Mouse (Mus musculus) cerebellum, adult 11-12 months (tissue): Measurements from ENCODE around the gene Fgfr2.
A peak's percentile ranks its signal among the peaks of the same experiment; 100 is the strongest.
"Not testable (repeated sequence)": the region's sequence is repeated elsewhere in the genome, so short reads cannot be mapped to it uniquely, and the experiment has no call there.

Experiments
- DNase-seq: peaks from one replicate; pipeline ENCODE4 v3.0.0; 2022

Fgfr2 gene

DNA sequence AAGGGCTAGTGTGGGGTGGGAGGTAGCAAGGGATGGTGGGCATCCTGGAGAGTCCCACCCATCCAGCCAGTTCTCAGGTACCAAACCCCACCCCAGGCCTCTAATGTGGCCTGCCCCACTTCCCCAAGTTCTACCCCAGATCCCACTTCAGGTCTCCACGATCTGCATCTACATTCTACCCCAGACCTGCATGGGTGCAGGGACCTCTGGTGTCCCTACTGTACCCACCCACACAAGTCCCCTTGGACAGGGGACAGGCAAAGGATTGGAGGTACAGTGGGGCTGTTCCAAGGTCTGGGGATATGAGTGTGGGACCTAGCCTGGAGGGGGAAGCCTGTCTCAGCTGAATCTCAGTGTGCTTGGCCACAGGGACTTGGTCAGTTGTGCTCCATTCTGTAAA lies 441.3 kb downstream of the Fgfr2 start:
- no peak for DNase-seq

DNA sequence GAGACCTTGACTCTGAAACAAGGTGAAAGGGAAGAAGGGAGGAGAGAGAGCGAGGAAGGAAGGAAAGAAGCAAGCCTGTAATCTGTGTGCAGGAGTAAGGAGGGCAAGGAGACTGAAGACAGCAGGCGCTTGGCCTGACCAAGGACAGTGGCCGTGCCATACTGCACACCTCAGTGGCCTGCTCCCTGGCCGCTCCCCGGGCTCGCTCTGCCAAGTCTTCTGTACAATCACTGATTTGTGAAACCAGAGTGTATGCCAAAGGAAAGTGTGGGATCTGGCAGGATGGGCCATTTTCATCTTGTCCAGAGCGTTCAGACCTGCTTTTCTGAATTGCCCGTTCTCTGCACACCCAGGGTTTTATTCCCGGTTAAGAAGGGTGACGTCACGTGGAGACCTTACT lies 441.9 kb downstream of the Fgfr2 start:
- peak; percentile 95 for DNase-seq

GRCm38 (mm10) chr7:132679549-132679948 lies 443.6 kb downstream of the Fgfr2 start:
- no peak for DNase-seq

DNA sequence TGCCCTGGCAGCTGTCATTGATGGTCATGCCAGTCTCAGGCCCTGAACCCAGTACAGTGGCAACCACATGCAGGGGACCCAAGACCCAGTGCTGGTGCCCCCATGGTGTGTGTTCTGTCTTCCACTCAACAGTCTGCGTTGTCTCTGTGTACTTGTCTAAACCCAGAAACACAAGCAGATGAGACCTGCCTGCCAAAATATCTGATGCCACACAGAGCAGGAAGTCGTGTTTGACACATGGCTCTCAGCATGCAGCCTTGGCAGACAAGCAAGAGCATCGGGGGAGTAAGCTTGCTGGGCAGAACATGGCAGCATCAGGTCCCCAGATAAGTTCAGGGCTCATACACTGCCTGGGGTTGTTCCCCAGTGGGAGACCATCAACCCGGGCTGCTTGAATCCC lies 444.0 kb downstream of the Fgfr2 start:
- peak; percentile 97 for DNase-seq

GRCm38 (mm10) chr7:132675922-132676321 lies 447.2 kb downstream of the Fgfr2 start:
- peak; percentile 8 for DNase-seq

DNA sequence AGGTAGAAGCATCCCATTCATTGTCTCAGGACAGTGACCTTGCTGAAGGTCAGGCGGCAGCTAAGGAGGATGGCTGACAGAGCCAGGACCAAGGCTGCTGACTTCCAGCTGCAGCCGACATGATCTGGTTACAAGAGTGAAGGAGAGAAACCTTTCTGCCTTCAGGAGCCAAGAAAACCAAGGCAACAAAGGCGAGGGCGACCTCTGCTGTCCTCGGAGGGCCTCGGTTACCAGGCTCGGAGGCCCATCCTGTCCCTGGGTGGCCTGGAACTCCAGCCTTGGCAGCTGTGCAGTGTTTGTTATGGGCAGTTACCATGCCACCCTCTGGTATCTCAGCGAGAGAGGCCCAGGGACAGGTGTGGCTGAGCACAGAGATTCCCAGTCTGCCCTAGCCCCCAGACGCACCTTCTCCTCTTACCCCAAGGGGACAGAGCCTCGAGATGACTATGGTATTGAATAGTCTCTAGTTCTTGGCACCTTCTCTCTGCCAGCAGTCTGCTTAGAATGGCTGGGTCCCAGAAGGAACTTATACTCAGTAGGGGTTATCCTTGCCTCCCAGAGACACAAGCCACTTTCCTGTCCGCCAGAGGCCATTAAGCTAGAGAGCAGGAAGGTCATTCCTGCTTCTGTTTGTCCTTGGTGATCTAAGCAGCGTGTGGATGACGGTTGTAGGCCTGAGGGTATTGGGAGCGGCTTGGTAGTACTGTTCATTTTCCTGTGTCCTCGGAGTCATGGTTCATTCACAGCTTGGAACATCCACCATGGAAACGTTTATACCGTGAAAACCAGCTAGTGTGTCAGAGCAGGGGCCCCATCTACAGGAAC lies 449.0 kb downstream of the Fgfr2 start:
- DNase-seq: peak; percentile 58

- peak; percentile 66 for DNase-seq
Observed at GRCm38 (mm10) chr7:132672481-132672959, 450.6 kb downstream of the Fgfr2 start.

DNA sequence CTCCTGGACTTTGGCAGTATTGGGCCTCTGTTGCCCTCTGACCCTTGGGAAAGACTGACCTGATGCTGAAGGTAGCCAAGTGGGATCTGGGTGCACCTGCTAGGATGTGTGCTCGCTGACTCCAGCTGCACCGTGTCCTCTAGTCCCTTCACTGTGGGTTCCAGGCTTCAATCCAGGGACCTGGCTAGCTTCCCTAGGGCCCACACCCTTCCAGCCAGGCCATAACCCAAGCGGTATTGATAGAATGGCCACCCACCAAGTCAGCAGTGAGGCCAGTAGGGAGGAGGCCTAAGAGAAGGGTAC lies 452.3 kb downstream of the Fgfr2 start:
- DNase-seq: peak; percentile 51

GRCm38 (mm10) chr7:132669999-132670862 lies 452.9 kb downstream of the Fgfr2 start:
- no peak for DNase-seq

DNA sequence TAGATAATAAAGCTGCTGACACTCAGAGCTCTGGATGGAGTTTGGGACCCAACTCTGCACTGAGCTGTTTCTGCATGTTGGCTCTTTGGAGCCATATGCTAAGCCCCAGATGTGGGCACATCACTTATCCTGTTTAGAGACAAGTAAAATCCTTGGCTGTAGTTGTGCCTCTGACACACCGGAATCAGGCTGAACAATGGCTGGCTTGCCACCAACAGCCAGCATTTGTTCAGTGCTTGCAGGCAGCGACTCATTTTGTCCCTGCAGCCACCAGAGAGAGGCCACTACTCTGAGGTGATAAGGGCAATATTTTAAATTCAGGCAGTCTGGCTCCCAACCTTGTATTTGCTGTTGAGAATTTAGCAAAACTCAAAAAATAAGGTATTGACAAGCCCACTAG lies 454.5 kb downstream of the Fgfr2 start:
- DNase-seq: no peak

- DNase-seq: no peak
Observed at GRCm38 (mm10) chr7:132666516-132666915, 456.6 kb downstream of the Fgfr2 start.

- no peak for DNase-seq
Observed at GRCm38 (mm10) chr7:132665664-132666382, 457.3 kb downstream of the Fgfr2 start.

GRCm38 (mm10) chr7:132664815-132665214 lies 458.3 kb downstream of the Fgfr2 start:
- no peak for DNase-seq

DNA sequence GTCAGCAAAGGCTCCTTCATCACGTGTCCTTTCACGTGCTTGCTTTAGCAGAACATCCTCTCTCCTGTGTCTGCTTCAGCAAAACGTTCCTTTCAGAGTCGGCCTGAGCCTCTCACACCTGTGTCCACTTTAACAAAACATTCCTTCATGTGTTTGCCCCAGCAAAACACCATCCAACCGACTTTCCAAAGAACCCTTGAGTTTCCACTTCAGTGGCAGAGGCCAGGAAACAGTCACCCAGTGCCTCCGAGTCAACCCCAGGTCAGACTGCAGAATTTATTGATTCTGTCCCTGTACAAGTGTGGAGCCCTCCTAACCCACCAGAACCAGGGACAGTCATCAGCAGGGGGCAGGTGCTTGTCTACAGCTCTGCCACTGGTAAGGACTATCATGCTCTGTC lies 460.3 kb downstream of the Fgfr2 start:
- DNase-seq: not testable (repeated sequence)

DNA sequence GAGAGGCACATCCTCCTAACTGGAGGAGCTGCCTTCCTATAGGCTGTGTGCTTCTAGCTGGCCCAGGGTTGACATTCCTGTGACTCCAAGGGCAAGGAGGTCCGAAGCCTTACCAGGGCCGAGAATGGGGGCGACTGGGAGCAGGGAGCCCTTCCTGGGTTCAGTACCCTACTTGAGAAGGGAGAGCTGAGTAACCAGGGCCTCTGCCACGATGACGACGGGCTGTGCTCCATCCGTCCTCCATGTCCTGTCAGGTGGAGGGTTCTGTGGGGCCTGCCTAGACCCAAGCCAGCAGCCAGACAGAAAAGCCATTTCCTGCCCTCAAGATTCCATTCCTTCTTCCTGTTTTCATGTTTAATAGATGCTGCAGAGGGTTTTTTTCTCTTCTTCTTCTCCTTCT lies 463.5 kb downstream of the Fgfr2 start:
- DNase-seq: no peak

GRCm38 (mm10) chr7:132658688-132659087 lies 464.5 kb downstream of the Fgfr2 start:
- DNase-seq: peak; percentile 45

GRCm38 (mm10) chr7:132658058-132658450 lies 465.1 kb downstream of the Fgfr2 start:
- DNase-seq: no peak

DNA sequence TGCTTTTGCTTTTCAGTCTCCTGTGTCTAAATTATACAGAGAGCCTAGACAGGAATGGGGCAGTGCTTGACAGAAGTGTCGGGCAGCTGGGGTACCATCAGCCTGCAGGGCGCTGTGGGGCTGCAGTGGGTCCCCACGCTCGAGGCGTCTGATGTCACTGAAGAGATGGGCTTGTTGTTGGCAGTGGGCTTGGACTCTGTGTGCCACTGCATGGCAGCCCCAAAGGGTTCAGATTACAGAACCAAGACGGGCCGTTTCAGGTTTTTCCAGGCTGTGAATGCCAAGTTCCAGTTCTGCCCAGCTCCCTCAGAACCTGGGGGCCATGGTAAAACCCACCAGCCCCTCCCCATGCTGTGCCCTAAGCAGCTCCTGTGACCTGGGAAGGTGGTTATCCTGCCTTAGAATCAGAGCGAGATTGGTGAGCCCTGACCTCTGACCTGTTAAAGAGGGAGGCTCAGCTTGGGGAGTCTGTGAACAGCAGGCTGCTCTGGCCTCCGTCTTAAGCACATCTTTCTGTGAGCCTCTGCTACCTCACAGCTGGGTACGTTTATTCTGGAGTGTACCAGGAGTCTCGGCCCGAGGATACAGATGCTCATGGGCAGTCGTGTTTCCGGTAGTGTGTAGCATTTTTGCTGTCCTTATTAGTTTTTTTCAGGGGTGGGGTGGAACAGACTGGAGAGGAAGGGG lies 465.6 kb downstream of the Fgfr2 start:
- peak; percentile 40 for DNase-seq

DNA sequence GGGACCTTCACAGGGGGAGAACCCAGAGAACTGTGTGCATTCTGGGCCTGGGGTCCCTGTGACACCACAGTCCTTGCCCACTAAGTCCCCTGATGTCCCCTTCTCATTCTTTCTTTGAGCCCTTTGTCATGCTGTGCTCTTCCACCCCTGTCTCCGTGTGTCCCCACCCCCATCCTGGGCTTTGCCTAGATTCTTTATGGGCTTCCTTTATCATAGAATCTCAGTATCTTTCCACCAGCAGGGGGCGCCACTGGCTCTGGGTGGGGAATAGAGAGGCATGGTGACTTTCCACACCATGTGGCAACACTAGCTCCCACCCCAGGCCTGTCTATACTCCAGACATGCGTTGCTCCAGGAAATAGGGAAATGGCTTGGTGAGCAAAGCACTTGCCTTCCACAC lies 466.6 kb downstream of the Fgfr2 start:
- DNase-seq: peak; percentile 89

GRCm38 (mm10) chr7:132656075-132656474 lies 467.1 kb downstream of the Fgfr2 start:
- DNase-seq: peak; percentile 90

DNA sequence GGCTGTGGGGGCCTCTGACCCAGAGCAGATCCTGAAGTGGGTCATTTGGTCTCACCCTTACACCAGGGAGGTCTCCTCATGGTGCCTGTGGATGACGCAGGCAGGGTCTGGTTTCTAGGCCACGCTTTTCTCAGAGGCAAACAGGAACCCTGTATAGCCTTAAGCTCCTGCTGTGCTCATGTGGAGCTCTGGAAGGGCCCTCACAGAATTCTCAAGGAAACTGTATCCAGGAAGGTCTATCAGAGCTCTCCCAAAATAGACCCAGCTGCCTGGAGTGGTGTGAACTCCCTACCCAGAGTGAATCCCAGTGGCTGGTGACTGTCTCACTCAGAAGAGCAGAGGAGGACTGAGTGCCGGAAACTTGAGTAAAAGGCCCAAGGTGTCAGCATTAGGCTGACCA lies 468.7 kb downstream of the Fgfr2 start:
- no peak for DNase-seq

DNA sequence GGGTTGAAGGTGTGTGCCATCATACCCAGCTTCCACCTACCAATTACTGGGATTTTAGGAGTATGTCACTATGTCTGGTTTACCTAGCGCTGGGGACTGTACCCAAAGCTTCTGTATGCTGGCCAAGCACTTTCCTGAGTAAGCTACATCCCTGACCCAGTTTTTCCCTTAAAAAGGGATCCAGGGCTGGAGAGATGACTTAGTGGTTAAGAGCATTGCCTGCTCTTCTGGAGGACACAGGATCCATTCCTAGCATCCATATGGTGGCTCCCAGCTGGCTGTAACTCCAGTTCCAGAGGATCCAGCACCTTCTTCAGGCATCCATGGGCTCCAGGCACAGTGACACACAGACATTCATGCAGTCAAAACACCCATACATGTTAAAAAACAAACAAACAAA lies 476.6 kb downstream of the Fgfr2 start:
- no peak for DNase-seq
